Mouse (Mus musculus) lung, embryonic 14.5 days (tissue): ENCODE results near the gene Avpr2. TPM values are rescaled to one million over a fixed set of nuclear protein-coding genes. Genes with fewer than 3 reads are reported as not detected.
A peak's percentile ranks its signal among the peaks of the same experiment; 100 is the strongest.

Experiments used
- ATAC-seq: fragments of 200-750 bp; cut with Nextera tagmentation; 2 replicates; pipeline ENCODE4 v1.8.0; 2017; ENCODE audit warnings: mild to moderate bottlenecking, moderate TSS enrichment, moderate library complexity; ENCODE audit not compliant: insufficient read depth
- DNase-seq: peaks from one replicate; pipeline ENCODE4 v3.0.0-alpha.2; 2015
- H3K27ac ChIP-seq: fragments of 300-500 bp; sonication (generic); 2 replicates; pipeline ENCODE4 v1.5.1; 2014; ENCODE audit warnings: low read depth, mild to moderate bottlenecking, moderate library complexity
- H3K27me3 ChIP-seq: fragments of 300-500 bp; sonication (generic); 2 replicates; pipeline ENCODE4 v1.6.1; 2014; ENCODE audit warnings: low read length, control low read depth; ENCODE audit not compliant: insufficient read depth
- H3K36me3 ChIP-seq: fragments of 300-500 bp; sonication (generic); 2 replicates; pipeline ENCODE4 v1.6.1; 2014; ENCODE audit warnings: control low read depth; ENCODE audit not compliant: insufficient read depth
- H3K4me1 ChIP-seq: fragments of 300-500 bp; sonication (generic); 2 replicates; pipeline ENCODE4 v1.6.1; 2014; ENCODE audit warnings: antibody characterized with exemption, control low read depth; ENCODE audit not compliant: insufficient read depth
- H3K4me2 ChIP-seq: fragments of 300-500 bp; sonication (generic); 2 replicates; pipeline ENCODE4 v1.6.1; 2014; ENCODE audit warnings: mild to moderate bottlenecking
- H3K4me3 ChIP-seq: fragments of 300-500 bp; sonication (generic); 2 replicates; pipeline ENCODE4 v1.5.1; 2014; ENCODE audit warnings: low read depth, low read length
- H3K9ac ChIP-seq: fragments of 300-500 bp; sonication (generic); 2 replicates; pipeline ENCODE4 v1.6.1; 2014
- H3K9me3 ChIP-seq: fragments of 300-500 bp; sonication (generic); 2 replicates; pipeline ENCODE4 v1.6.1; 2016; ENCODE audit warnings: low read depth, low read length, control low read depth
- CTCF ChIP-seq: IDR thresholded peaks from 2 replicates; pipeline ENCODE4 v1.5.1; 2016; ENCODE audit warnings: antibody characterized with exemption, low read depth
- WGBS: fragments of 180-500 bp; shearing (Covaris S2); extraction: QIAGEN DNeasy Blood & Tissue Kit; methylation state at CpG from one replicate; pipeline ENCODE4 v1.1.7; 2014; 5-methylcytosine and 5-hydroxymethylcytosine counted together
- polyA plus RNA-seq: library from polyadenylated mRNA; unstranded; fragments of >200 nt; fragmentation: Nextera tagmentation; extraction: Ambion mirVana; gene quantifications from 2 replicates; pipeline ENCODE4 v1.2.1, GENCODE M21; 2014

The Avpr2 gene
- polyA plus RNA-seq, 1 experiment from 2014 or later = not detected

GRCm38 (mm10) chrX:73871474-73871873, 20.4 kb upstream of the Avpr2 start:
- no peak overlapping the region for H3K4me2 ChIP-seq
- TF ChIP-seq CTCF = no peak
- no peaks in the 10 kb centered on the region for H3K9me3 ChIP-seq
- H3K27me3 ChIP-seq = no peaks in the 10 kb centered on the region
- no peak for DNase-seq
- no peaks in the 10 kb centered on the region for H3K36me3 ChIP-seq
- ATAC-seq = no peak
- H3K27ac ChIP-seq = no peak overlapping the region
- H3K4me3 ChIP-seq = no peak overlapping the region
- H3K9ac ChIP-seq = no peak overlapping the region
- no peaks in the 10 kb centered on the region for H3K4me1 ChIP-seq

GRCm38 (mm10) chrX:73871956-73872355, 19.9 kb upstream of the Avpr2 start:
- Histone ChIP-seq H3K4me2 (no peak overlapping the region), H3K4me1 (no peaks in the 10 kb centered on the region), H3K27ac (no peak overlapping the region), H3K9me3 (no peaks in the 10 kb centered on the region), H3K36me3 (no peaks in the 10 kb centered on the region), H3K9ac (no peak overlapping the region), H3K27me3 (no peaks in the 10 kb centered on the region), H3K4me3 (no peak overlapping the region)
- 67% methylated on average over 1 of the region's 1 CpGs for WGBS
- ATAC-seq (no peak), DNase-seq (no peak)
- no peak for TF ChIP-seq CTCF

- Histone ChIP-seq H3K4me1 (no peaks in the 10 kb centered on the region), H3K27ac (no peak overlapping the region), H3K9ac (no peak overlapping the region), H3K9me3 (no peaks in the 10 kb centered on the region), H3K4me2 (no peak overlapping the region), H3K36me3 (no peaks in the 10 kb centered on the region), H3K4me3 (no peak overlapping the region), H3K27me3 (peaks cover 13% of the 10 kb centered on the region)
- 59% methylated on average over 2 of the region's 2 CpGs for WGBS
- TF ChIP-seq CTCF = no peak
- DNase-seq (no peak), ATAC-seq (no peak)
Observed at GRCm38 (mm10) chrX:73875881-73876280, 16.0 kb upstream of the Avpr2 start.

GRCm38 (mm10) chrX:73877014-73877413, 14.9 kb upstream of the Avpr2 start:
- no peaks in the 10 kb centered on the region for H3K4me1 ChIP-seq
- DNase-seq (no peak), ATAC-seq (no peak)
- no peak overlapping the region for H3K9ac ChIP-seq
- WGBS = 75% methylated on average over 1 of the region's 1 CpGs
- H3K27me3 ChIP-seq = peaks cover 13% of the 10 kb centered on the region
- TF ChIP-seq CTCF = no peak
- H3K27ac ChIP-seq = no peak overlapping the region
- H3K4me3 ChIP-seq = no peak overlapping the region
- H3K36me3 ChIP-seq = no peaks in the 10 kb centered on the region
- no peak overlapping the region for H3K4me2 ChIP-seq
- no peaks in the 10 kb centered on the region for H3K9me3 ChIP-seq

- Histone ChIP-seq H3K4me3 (peak overlapping the region; percentile 36), H3K36me3 (no peaks in the 10 kb centered on the region), H3K4me2 (peak overlapping the region; percentile 66), H3K9me3 (no peaks in the 10 kb centered on the region), H3K4me1 (no peaks in the 10 kb centered on the region), H3K9ac (no peak overlapping the region), H3K27me3 (peaks cover 13% of the 10 kb centered on the region), H3K27ac (no peak overlapping the region)
- WGBS = 12% methylated on average over 36 of the region's 48 CpGs
- ATAC-seq = peak; percentile 58
- peak; percentile 29 for DNase-seq
- no peak for TF ChIP-seq CTCF
Observed at GRCm38 (mm10) chrX:73880194-73881035, 11.5 kb upstream of the Avpr2 start.

GRCm38 (mm10) chrX:73881036-73881427, 10.9 kb upstream of the Avpr2 start:
- 13% methylated on average over 16 of the region's 16 CpGs for WGBS
- Histone ChIP-seq H3K36me3 (no peaks in the 10 kb centered on the region), H3K9ac (no peak overlapping the region), H3K4me1 (no peaks in the 10 kb centered on the region), H3K9me3 (no peaks in the 10 kb centered on the region), H3K27ac (no peak overlapping the region), H3K4me3 (peak overlapping the region; percentile 36), H3K27me3 (peaks cover 13% of the 10 kb centered on the region), H3K4me2 (peak overlapping the region; percentile 66)
- no peak for TF ChIP-seq CTCF
- ATAC-seq (peak; percentile 17; the same call in 1 of the 2 replicates), DNase-seq (no peak)

- no peak overlapping the region for H3K9ac ChIP-seq
- no peak overlapping the region for H3K27ac ChIP-seq
- WGBS = 23% methylated on average over 6 of the region's 6 CpGs
- H3K9me3 ChIP-seq = no peaks in the 10 kb centered on the region
- no peak for TF ChIP-seq CTCF
- no peaks in the 10 kb centered on the region for H3K4me1 ChIP-seq
- H3K36me3 ChIP-seq = no peaks in the 10 kb centered on the region
- DNase-seq = no peak
- no peak for ATAC-seq
- H3K4me3 ChIP-seq = no peak overlapping the region
- H3K4me2 ChIP-seq = no peak overlapping the region
- H3K27me3 ChIP-seq = peaks cover 13% of the 10 kb centered on the region
Observed at GRCm38 (mm10) chrX:73881463-73881862, 10.4 kb upstream of the Avpr2 start.
